Mouse (Mus musculus) olfactory bulb, adult 2 months (tissue): ENCODE data around the gene Ttc28.

Source experiments
- CTCF ChIP-seq: fragments of 200-500 bp; IDR thresholded peaks from 2 replicates; pipeline ENCODE4 v1.5.1; 2012; ENCODE audit warnings: low read depth, mild to moderate bottlenecking, low read length, moderate library complexity; ENCODE audit not compliant: insufficient read depth
- POLR2A ChIP-seq: fragments of 200-500 bp; IDR thresholded peaks from 2 replicates; pipeline ENCODE4 v1.6.1; 2012; ENCODE audit warnings: mild to moderate bottlenecking, low read depth, low read length, moderate library complexity; ENCODE audit not compliant: insufficient read depth

GRCm38 (mm10) chr5:110958196-110958595 is 78.6 kb downstream of the Ttc28 start:
- TF ChIP-seq CTCF (no peak), POLR2A (no peak)
